Mouse (Mus musculus): Measurements from ENCODE around the gene Rras.

- TF ChIP-seq EP300 (optimal IDR thresholded peaks at IDR 0.05) (no peak), CTCF (IDR thresholded peaks at IDR 0.05; ENCODE audit: low read depth) (0 out of 2 replicates have a peak, but pooled peaks have one; percentile 10)
These were observed 6.8 kb downstream of the Rras start for GRCm38 (mm10) chr7:45024281-45025248.
